Mouse (Mus musculus) gastrocnemius, adult 2 months (tissue): ENCODE data around the gene Tle4. TPM values are rescaled to one million over a fixed set of nuclear protein-coding genes. Genes with fewer than 3 reads are reported as not detected.

Experiments
- DNase-seq: peaks from one replicate; pipeline ENCODE4 v3.0.0; 2022
- H3K27ac ChIP-seq: fragments of 200-600 bp; 2 replicates; pipeline ENCODE4 v1.8.1; 2022; ENCODE audit warnings: mild to moderate bottlenecking
- H3K4me3 ChIP-seq: fragments of 200-600 bp; 2 replicates; pipeline ENCODE4 v1.8.1; 2022; ENCODE audit warnings: mild to moderate bottlenecking, moderate library complexity
- CTCF ChIP-seq: fragments of 200-600 bp; IDR thresholded peaks from 2 replicates; pipeline ENCODE4 v1.8.1; 2022; ENCODE audit warnings: antibody characterized with exemption, mild to moderate bottlenecking, moderate library complexity
- intact Hi-C: fragments of 180-260 bp; cut with DNase I; formaldehyde crosslinking; loops from one replicate; pipeline ENCODE4 v1.15.1; 2025
- total RNA-seq, 2 experiments: library from RNA; stranded (reverse); gene quantifications; 2 replicates each; pipeline ENCODE4 v1.2.3; 2021

The Tle4 gene
- total RNA-seq, 2 experiments from 2014 or later: 17.8 to 20.8 TPM

DNA sequence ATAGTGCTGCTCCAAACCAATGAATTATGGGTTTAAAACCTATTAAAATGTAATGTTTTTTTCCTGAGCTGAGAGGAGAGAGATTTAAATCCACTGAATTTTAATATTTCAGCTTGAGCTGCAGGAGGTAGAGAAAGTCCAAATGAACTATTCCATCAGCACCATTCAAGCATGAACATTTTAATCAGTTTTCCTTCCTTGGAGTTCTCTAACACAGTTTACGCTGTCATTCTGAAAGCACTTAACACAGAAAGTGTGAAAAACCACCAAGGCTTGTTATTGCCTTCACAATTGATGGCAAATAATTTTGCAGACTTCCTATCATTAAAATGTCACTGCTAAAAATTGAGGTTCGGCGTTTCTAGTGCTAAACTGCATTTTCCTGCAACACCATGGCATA, 57.2 kb downstream of the Tle4 start:
- H3K27ac ChIP-seq: no peak overlapping the region
- TF ChIP-seq CTCF: no peak
- intact Hi-C loops: no loop called here
- H3K4me3 ChIP-seq: no peak overlapping the region
- no peak for DNase-seq

DNA sequence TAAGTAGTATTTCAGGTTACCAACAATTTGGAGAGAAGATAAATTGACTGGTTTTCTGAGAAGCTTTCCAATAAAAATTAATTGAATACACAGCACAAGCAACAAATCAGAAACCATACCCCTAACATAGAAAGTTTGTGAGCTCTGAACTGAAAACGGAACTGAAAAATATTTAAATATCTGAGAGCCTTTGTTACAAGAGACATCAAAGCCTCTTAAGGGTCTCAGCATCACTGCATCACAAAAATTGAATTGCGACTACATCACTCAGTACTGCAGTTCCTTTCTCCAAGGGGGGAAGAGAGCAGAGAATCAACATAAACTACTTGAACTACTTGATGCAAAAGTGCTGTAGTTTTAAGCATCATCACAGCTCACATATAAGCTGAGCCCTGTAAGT, 61.2 kb downstream of the Tle4 start:
- Histone ChIP-seq H3K4me3 (no peak overlapping the region), H3K27ac (no peak overlapping the region)
- no peak for DNase-seq
- intact Hi-C loops: no loop called here
- no peak for TF ChIP-seq CTCF

DNA sequence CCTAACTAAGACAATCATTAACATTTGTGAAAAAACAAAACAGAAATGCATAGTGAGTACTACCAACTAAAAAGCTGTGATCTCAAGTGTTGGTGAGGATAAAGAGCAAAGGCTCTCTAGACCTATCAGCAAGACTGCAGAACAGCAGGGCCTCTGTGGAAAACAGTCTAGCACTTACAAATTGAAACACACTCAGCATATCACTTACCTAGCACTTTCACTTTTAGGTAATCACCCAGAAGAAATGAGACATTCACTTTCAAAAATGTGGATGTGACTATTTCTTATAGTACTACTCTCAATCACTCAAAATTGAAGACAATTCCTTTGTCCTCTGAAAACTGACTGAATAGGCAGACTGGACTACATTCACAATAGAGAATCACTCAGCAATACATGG, 63.4 kb downstream of the Tle4 start:
- intact Hi-C loops: no loop called here
- no peak for TF ChIP-seq CTCF
- no peak for DNase-seq
- no peak overlapping the region for H3K27ac ChIP-seq
- no peak overlapping the region for H3K4me3 ChIP-seq

DNA sequence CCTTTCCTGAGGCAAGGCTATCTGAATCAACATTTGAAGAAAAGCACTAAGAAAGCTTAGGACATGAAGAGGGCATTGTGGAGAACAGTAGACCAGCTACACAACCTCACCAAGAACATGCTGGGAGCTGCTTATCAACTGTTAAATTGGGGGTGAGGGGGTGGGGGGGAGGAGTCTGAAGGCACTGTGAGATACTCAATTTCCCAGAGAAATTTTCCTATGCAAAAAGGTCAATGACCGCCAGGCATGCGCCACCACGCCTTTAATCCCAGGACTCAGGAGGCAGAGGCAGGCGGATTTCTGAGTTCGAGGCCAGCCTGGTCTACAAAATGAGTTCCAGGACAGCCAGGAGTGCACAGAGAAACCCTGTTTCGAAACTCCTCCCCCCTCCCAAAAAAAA, 65.0 kb downstream of the Tle4 start:
- no peak overlapping the region for H3K27ac ChIP-seq
- TF ChIP-seq CTCF: no peak
- no peak overlapping the region for H3K4me3 ChIP-seq
- DNase-seq: no peak
- intact Hi-C loops: no loop called here

DNA sequence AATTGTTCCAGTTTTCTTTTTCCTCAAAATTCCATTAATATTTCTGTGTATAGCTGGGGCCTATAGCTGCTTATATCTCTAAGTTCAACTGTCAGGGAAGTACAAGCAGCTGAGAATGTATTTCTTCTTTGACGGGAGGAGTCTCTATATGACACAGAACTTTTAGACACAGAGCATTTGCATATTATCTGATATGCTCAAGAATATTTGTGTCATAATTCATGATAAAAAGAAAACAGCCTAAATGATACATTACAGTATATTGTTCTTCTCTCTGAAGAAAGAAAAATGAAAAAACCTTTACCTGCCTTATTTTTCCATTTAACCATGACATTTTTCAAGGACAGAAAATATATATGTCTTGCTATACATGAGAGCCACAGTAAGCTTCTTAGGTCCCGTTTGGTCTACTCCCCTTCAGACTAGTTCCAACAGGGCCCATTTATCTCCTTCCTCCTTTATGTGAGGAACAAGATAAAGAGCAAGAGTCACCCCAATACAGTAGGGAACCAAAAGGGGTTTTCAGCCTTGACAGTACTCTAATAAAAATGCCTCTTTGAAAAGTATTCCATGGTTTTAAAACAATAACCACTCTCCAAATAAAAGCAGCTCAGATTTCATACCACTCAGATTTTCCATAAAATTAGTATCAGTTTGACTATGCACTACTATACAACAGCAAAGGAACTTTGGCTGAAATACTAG, 77.6 kb downstream of the Tle4 start:
- H3K27ac ChIP-seq: no peak overlapping the region
- intact Hi-C loops: no loop called here
- DNase-seq: no peak
- no peak for TF ChIP-seq CTCF
- H3K4me3 ChIP-seq: no peak overlapping the region

DNA sequence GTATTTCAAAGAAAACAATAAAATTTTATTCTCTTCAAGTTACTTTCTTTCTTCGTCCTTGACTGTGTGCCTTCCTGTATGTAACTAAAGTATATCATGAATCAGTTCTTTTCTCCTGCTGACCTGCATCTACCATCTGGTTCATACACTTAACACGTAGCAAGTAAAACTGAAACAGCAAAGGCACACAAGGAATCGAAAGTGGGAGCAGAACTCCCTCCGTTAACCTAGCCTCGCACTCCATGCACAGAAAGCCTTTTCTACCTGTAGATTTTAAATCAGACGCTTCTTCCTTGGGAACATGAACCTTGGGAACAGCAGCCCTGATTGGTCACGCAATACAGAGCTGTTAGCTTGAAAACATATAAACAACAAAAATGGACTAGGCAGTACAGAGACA, 78.7 kb downstream of the Tle4 start:
- no peak for DNase-seq
- TF ChIP-seq CTCF: no peak
- no peak overlapping the region for H3K27ac ChIP-seq
- H3K4me3 ChIP-seq: no peak overlapping the region
- intact Hi-C loops: no loop called here

DNA sequence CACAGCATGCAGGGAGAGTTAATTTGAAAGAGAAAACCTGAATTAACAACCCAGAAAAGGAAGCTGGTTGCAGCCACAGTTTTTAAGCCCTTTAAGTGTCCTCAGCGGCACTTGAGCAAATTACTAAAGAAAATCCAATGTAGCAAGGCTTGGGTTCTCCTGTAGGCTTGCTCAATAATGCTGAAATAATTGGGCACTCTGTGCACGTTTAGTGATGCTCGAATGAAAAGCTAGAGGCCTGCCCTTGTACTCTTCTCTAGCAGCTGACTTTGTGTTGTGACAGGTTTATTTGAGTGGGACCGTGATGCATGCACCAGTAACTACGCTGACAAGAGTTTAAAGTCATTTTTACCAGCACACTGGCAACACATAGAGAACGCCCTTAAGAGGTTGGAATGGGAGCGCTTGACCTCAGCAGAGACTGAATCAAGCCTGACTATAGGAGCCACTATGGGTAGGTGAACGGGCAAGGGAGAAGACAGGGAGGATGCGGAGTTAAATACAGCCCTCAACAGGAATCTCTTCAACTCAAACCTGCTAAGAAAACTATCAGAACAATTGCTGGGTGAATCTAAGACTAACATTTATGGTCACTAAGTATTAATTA, 79.3 kb downstream of the Tle4 start:
- intact Hi-C loops: no loop called here
- no peak for TF ChIP-seq CTCF
- DNase-seq: no peak
- no peak overlapping the region for H3K27ac ChIP-seq
- H3K4me3 ChIP-seq: no peak overlapping the region

DNA sequence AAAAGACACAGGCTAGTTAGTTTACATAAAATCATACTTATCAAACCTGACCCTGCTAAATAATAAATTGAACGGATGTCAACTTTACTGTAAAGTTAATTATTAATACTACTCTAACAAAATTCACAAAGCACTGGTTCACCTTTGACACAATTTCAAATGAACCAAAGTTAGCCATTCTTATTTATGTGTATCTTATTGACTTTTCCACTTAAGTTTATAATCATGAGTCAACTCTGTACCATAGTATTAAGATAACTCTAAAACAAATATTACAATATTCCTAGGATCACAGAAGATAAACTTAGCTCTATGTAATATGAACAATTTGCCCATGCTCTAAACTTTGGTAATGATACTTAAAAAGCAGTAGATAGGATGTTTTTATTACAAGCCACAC, 81.4 kb downstream of the Tle4 start:
- Histone ChIP-seq H3K27ac (no peak overlapping the region), H3K4me3 (no peak overlapping the region)
- TF ChIP-seq CTCF: no peak
- intact Hi-C loops: no loop called here
- DNase-seq: no peak

DNA sequence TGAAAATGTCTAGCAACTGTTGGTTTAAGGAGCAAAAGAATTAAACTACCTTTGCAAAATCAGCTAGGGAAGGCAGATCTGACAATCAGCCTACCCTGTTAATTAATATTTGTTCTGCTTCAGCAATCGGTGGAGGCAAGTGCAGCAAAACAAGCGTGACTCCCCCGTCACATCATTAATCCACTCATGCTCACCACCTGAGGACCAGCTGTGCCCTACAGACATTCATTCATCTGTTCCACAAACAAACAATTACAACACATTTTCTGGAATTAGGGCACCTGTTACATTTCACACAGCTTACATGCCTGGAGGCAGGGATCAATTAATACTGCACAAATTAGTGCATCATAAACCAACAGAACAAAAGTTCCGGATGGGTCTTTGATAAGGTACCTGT, 89.0 kb downstream of the Tle4 start:
- H3K4me3 ChIP-seq: no peak overlapping the region
- DNase-seq: no peak
- H3K27ac ChIP-seq: no peak overlapping the region
- TF ChIP-seq CTCF: no peak
- intact Hi-C loops: loop anchor here (5.0 kb wide), 1 partner anchor 88 kb away; the partner anchor contains the start of gene Tle4

DNA sequence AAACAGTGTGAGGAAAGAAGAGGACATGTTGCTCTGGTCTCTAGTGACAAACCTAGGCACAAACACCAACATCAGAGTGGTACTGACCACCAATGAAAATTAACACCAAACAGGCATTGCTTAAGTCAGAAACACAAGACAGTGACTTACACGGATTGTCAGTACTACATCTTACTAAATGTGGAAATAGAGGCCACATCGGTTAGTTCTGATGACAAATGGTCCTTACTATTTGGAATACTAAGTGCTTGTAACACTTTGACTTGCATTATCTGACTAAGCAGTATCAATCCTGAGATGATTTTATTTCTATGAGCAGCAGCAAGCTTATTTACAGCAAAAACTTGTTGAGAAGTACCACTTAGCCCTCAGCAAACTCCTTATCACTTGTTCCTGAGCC, 89.9 kb downstream of the Tle4 start:
- intact Hi-C loops: loop anchor here (5.0 kb wide), 1 partner anchor 89 kb away; the partner anchor contains the start of gene Tle4
- H3K27ac ChIP-seq: peak overlapping the region; percentile 66
- no peak for DNase-seq
- no peak overlapping the region for H3K4me3 ChIP-seq
- TF ChIP-seq CTCF: no peak

DNA sequence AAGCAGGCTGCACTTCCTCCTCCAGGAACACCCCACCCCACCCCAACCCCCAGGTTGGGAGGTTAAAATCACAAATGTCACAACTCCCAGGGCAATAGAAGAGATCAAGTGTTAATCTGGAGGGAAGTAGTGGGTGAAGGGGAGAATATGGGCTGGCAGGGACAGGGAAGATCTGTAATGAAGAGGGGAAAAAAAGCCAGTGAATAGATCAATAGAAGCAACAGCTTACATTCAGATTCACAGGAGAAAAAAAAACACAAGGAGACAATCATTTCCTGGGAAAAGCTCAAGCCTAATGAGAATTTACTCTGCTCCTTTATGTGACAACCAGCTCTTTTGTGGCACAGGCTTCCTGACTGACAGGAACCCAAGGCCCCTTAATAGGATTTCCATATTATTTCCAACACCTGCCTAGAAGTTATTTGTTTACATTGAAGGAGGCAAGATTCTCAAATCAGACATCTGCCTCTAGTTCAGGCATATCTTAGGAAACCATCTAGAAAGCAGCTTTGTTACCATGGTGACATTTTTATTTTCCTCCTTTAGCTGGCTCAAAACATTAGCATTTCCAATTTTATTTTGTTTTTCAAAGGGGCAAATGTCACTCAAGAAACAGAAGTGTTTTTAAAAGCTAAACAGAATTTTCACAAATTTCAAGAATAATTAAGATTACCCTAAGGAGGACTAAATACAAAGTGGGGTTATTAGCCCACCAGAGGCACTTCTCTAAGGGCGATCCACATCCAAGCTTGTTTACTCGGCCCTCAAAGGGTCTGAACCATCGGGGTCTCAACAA, 90.8 kb downstream of the Tle4 start:
- TF ChIP-seq CTCF: no peak
- DNase-seq: no peak
- intact Hi-C loops: loop anchor here (5.0 kb wide), 1 partner anchor 90 kb away; the partner anchor contains the start of gene Tle4

DNA sequence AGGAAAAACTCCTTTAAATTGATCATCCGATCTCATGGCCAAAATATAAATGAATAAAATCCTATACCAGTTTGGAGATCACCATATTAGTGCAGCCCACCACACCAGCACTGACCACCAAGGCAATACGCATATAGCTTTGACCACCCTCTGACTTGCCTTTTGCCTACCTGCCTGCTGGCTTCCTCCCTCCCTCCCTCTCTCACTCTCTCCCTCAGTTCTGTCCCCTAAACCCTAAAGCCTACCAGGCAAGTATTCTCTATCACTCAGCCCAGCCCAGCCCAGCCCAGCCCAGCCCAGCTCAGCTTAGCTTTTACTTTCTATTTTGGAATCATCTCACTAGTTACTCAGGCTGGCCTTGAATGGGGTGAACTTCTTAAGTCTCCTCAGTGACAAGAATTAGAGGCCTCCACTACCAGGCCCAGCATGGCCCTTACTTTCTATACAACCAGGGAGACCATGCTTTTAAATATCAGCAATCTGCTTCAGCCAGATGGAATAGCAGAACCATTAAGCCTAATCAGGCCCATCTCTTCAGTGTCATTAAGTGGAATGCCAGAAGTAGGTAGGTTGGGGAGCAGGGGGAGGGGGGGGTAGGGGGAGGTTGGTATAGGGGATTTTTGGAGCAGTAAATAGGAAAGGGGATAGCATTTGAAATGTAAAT, 91.8 kb downstream of the Tle4 start:
- no peak for TF ChIP-seq CTCF
- H3K4me3 ChIP-seq: peak overlapping the region; percentile 42
- intact Hi-C loops: loop anchor here (5.0 kb wide), 1 partner anchor 91 kb away; the partner anchor contains the start of gene Tle4
- no peak for DNase-seq
- peak overlapping the region; percentile 66; the same call in 1 of the 2 replicates for H3K27ac ChIP-seq

More for the DNA sequence above, 90.8 kb downstream of the Tle4 start:
- Histone ChIP-seq H3K27ac (peak overlapping the region; percentile 66), H3K4me3 (peak overlapping the region; percentile 32)

DNA sequence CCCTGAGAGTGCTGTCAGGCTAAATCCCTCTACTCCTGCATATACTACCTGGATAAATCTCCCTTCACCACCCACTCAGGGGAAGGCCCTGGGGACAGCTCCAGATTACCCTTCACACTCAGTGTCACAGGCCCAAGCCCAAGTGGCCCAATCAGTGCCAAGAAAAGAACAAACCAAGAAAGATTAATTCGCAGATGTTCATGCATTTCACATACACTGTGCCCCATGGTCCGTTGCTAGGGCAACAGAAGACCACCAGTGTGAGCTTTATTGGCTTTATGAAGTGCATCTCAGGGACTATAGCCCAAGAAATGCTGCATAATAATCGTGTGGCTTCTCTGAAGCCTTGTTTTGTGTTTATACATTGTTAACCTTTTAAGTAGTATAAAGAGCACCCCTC, 92.5 kb downstream of the Tle4 start:
- H3K4me3 ChIP-seq: no peak overlapping the region
- TF ChIP-seq CTCF: no peak
- no peak for DNase-seq
- intact Hi-C loops: loop anchor here (5.0 kb wide), 1 partner anchor 92 kb away; the partner anchor contains the start of gene Tle4
- H3K27ac ChIP-seq: peak overlapping the region; percentile 66
